Mouse (Mus musculus) myocyte (in vitro differentiated cells): ENCODE data around the gene Nudt13.

Experiments
- MAX ChIP-seq: IDR thresholded peaks from one replicate; pipeline ENCODE4 v1.6.1; 2011; ENCODE audit warnings: low read depth, mild to moderate bottlenecking, control low read depth
- MYOG ChIP-seq, 3 experiments: IDR thresholded peaks; one replicate each; pipeline ENCODE4 v1.6.1; 2011; ENCODE audit warnings: control low read depth in 2 of 3, low read depth in 2 of 3, mild to moderate bottlenecking in 2 of 3; ENCODE audit not compliant: insufficient read length in 2 of 3, control insufficient read depth in 1 of 3, insufficient read depth in 1 of 3
- POLR2A ChIP-seq: IDR thresholded peaks from one replicate; pipeline ENCODE4 v1.6.1; 2011; ENCODE audit warnings: low read depth, mild to moderate bottlenecking, control low read depth, moderate library complexity; ENCODE audit not compliant: insufficient read length

DNA sequence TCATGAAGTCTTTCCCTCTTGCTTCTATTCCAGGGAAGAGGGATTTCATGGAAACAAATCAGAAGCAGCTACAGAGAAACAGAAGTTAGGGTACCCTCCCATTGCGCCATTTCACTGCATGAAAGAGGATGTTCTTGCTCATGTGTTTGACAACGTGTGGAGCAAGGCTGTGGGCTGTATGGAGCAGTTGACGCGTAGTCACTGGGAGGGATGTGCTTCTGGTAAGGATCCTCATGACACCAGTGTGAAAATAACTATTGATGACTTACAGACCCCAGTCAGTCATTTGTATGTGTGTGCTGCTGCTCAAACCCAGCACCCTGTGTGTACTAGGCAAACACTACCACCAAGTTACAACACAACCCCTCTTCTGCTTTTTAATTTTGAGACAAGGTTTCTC is 68.7 kb downstream of the Nudt13 start:
- TF ChIP-seq POLR2A (no peak), MYOG (IDR thresholded peaks at IDR 0.05; ENCODE audit: control insufficient read depth in 1 of 3, insufficient read depth in 1 of 3, insufficient read length in 2 of 3, low read depth in 2 of 3) (no peak), MAX (no peak)
